Mouse (Mus musculus) lung, postnatal 10 days (tissue): Measurements from ENCODE around the gene Cpne2.

ENCODE experiments used
- DNase-seq: peaks from one replicate; pipeline ENCODE4 v3.0.0; 2021

The Cpne2 gene

GRCm38 (mm10) chr8:94537456-94537855, 4.7 kb downstream of the Cpne2 start:
- DNase-seq, result no peak

- DNase-seq, result no peak
Measured at GRCm38 (mm10) chr8:94540025-94540424, 7.2 kb downstream of the Cpne2 start.

DNA sequence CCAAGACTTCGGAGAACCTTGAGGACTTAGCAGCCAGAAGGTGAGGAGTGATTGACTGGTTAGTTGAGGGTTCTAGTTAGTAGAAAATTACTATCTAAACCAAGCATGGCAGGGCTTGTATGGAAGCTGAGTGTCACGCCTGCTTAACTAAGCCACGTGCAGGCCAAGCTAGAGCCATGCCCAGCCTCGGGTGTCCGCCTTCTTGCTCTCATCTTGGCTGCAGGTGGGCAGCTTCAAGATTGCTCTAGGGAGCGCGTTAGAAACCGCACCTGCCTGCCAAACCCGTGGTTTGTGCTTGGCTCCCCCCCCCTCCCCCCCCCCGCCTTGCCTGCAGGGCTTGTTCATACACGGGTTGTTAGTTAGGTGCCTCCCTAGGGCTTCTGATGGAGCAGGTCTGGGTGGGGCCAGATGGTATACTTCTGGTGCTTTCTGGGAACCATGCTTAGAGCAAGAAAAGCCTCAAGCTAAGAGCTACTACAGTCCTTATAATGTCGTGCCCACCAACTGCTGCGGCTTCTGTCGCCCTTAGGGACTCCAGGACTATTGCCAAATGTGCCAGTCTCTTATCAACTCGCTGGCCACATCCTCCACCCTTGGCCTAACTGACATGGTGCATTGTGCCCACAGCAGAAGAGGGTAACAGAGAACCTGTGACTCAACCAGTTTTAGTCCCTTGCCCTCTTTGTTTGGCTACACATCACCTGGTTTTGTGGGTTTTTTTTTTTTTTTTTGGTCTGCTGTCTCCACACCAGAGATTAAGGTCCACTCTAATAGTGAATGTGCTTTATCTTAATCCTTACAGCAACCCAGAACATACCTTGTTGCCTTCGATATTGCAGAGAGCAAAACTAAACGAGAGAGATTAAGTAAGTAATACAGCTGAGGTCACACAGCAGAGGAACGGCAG, 8.4 kb downstream of the Cpne2 start:
- no peak for DNase-seq

- DNase-seq, result no peak
Measured at GRCm38 (mm10) chr8:94543981-94544380, 11.2 kb downstream of the Cpne2 start.

DNA sequence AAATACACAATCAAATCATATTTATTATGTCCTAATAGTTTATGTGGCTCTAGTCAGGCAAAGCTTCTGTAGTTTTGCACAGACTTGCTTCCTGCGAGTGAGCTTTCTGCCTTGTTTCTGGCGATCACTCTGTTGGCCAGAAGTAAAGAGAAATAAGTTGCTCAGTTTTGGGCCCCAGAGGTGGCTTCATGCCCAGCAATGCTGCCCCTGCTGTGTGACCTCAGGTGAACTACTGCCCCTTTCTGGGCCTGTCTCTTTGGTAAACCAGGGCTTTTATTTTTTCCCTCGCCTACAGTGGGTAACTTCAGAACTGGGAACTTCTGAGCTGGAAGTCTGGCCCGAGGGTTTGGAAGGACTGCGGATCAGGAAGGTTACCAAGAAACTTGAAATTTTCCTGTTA, 16.3 kb downstream of the Cpne2 start:
- no peak for DNase-seq

DNA sequence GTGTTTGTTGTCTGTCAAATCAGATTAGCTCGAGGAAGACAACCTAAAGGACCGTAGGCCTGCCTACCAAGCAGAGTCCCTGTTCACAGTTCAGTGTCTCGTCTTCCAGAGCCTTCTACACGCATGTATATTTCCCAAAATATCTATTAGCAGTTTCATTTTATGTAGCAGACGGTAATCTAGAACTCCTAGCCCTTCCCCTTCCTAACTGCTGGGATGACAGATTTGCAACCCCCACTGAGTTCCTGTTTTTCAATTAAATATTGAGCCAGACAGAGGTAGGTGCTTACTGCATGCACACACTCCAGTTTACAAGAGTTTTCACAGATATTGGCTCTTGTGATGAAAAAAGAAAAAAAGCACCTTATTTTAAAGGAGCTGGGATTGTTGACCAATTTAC, 16.7 kb downstream of the Cpne2 start:
- no peak for DNase-seq

DNA sequence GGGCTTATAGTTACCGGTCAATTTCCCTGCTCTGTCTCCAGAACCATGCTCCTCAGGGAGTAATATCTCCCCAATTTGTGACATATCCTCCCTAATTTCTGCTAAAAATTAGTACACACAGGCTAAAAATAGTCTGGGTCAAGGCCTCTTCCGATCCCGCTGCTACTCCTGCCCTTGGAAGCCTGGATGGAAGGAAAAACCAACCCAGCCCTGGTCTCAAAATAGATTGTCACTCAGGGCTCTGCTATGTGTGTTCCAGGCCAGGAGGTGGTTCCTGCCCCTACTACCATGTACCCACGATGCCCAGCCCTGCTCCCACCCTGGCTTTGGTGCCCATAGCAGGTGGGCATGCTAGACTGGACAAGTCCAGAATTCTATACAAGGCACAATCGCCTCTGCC, 17.2 kb downstream of the Cpne2 start:
- DNase-seq, result no peak

DNA sequence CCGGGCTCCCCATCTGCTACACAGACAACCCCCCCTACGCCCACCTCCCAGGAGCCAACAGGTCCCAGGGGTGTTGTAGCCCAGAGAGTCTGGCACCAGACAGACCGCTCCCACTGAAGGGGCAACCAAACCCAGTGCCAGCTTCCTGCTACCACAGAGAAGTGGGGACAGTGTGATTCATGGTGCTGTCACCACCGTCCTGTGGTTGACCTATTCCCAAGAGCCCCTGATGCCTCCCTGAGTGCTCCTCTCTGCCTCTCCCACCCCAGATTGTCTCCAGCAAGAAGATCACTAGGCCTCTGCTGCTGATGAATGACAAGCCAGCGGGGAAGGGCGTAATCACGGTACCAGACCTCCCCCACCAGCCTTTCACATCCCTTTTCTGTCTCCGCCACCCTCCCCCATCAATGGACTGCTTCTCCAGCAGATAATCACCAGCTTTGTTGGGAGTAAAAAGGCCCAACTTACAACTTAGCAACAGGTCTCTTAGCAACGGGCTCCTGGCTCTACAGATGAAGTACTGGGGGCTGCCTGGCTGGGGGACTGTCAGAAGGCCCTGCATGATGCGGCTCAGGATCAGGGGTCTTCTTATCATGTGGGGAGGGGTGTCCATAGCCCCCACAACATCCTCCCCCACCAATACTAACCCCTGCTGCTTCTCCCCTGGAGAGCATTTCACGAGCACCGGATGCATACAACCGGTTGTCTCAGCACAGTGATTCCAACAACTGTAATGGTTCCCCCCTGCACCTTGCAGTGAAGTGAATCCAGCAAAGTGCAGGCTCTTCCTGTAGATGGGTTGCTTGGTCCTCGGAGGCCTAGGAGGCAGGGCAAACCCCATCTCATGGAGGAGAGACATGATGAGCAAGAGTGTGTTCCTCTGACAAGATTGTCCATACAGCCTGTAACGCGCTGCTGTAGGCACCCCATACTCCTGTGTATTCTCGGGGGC, 19.0 kb downstream of the Cpne2 start:
- DNase-seq, result no peak

- DNase-seq, result no peak
Measured at GRCm38 (mm10) chr8:94552696-94553095, 19.9 kb downstream of the Cpne2 start.

DNA sequence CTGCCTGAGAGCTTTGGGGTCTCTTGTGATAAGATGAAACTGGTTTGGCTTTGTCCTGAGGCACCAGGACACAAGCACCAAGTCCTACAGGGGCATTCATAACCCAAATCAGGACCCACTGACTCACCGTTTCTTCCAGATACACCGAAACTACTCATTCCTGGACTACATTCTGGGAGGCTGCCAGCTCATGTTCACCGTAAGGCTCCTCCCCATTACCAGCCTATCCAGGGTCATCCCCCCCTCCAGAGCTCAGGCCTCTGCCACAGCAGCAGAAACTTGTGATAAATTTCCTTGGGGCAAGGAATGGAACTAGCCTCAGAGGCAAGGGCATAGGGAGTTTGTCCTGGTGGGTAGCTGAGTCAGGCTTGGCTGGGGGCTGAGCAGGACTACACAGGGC, 24.5 kb downstream of the Cpne2 start:
- DNase-seq, result no peak

DNA sequence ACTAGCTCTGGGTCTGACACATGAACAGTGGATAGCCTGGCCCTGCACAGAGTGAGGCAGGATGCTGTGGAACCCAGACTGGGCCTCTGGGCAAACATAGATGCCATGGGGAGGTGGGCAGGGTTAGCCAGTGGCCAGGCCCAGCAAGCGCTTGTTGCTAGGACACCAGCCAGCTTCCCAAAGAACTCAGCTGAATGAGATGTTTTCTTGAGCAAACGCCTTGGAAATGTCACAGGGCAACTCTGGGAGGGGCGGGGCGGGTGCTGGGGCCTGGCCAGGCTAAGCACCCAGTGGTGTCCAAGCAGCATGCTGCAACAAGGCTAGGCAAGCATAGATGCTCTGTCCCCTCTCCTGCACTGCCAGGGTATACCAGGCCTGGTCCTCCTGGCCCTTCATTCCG, 28.5 kb downstream of the Cpne2 start:
- DNase-seq, result no peak

GRCm38 (mm10) chr8:94564421-94564820, 31.6 kb downstream of the Cpne2 start:
- DNase-seq, result no peak

DNA sequence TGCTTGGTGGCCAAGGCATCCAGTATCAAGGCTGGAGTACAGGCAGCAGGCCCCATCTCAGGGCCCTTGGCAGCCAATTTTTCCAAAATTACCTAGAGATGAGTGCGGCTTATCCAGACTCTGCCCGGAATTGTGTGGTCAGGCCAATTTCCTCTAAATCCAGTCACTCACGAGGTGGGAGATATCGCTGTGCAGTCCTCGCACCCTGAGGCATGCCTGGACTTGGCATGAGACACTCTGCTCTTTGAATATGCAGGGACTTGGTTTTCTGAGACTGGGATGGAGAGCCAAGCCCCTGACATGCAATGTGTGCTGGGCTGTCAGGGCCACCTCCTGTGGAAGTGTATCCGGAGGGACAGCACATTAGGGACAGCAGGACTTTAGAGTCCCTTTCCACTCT, 33.2 kb downstream of the Cpne2 start:
- DNase-seq, result no peak

GRCm38 (mm10) chr8:94566446-94567158, 33.8 kb downstream of the Cpne2 start:
- DNase-seq, result no peak

DNA sequence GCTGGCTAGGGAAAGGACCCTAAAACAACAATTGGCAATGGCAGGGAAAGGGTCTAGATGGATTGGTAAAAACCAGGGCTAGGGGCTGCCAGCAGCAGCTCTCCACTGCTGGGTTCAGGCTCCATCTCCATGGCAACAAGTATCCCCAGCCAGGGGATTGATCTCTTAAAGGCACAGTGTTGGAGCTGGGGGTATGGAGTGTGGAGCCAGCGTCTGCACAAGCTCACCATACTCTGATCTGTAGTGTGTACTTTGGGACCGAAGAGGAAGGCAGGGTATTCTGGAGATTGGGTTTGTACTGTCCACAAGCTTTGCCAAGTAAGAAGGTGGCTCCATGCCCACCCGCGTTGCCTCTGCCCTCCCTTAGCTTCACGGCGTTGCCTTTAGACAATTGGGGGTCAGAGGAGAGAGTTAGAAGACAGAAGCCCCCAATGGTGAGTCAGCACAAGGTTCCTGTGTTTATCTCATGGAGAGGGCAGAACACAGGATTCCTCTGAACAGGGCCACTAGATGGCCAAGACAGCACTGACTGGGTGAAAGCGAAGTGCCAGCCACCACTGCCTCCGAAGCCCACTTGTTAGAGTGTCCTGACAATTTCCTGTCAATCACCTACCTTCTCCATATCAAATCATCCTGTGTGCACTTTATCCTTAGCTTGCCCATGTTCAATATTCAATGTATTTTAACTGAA, 34.5 kb downstream of the Cpne2 start:
- DNase-seq, result no peak

GRCm38 (mm10) chr8:94568098-94568497, 35.3 kb downstream of the Cpne2 start:
- DNase-seq, result no peak

DNA sequence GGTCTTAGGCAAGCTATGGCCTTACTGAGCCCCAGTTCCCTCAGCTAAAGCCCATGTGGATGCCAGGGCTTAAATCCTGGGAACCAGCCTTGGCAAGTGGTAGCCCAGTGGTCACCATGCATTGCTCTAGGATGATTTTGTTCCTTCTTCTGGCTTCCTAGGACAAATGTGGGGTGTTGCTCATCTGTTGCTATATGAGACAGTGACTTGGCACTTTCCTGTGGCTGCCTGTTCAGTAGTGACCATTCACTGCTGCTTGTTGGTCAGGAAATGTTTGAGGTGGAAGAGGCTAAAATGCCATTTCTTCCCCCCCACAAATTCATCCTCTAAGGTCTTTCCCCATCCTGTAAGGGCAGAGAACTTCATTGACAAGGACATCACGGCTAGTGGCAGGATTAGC, 36.6 kb downstream of the Cpne2 start:
- no peak for DNase-seq

DNA sequence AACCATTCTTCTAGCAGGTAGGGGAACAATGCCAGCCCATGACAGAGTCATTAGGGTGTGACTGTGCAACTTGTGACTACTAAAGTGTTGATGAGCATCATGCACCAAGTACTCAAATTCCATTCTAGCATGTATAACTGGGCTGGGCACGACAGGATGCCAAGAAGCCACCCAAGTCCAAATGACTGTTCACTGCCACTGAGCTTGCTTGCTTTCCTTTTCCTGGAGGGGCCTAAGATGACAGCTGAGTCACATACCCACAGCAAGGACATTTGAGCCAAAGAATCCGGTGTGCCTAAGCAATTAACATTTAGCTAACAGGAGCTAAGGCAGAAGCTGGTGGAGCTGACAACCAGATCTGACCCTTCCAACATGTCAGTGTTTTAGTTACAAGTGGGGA, 39.1 kb downstream of the Cpne2 start:
- no peak for DNase-seq

- DNase-seq, result no peak
Measured at GRCm38 (mm10) chr8:94574159-94574907, 41.5 kb downstream of the Cpne2 start.

GRCm38 (mm10) chr8:94575148-94575547, 42.4 kb downstream of the Cpne2 start:
- DNase-seq, result no peak

DNA sequence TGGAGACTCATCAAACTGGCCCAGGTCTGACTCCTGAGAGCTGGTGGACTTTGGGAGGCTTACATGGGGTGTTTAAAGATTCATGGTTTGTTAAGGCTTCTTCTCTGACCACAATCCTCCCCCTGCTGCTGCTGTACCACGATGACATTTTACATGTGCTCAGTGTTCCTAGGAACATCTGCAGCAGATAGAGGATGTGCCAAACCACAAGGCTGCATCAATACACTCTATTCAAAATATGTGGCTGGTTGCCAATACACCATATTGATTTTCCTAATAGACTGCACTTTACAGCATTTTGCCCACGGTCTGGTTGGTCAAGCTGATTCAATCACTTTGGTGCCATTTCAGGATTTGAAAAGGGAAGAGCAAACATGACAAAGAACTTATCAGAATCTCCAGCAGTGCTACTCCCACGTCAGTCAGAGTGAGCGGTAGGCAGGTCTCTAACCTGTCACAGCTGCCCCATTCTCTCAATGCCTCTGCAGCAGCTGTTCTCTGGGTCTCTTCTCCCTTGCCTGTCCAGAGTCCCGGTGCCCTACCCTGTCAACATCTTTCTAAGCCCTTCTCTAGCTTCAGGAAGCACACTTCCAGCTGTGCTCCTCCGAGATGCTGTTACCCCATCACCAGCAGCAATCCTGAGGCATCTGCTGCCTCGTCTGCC, 49.2 kb downstream of the Cpne2 start:
- no peak for DNase-seq
